Comparison of ENCODE assay signal across 9 mouse cellular contexts in the genomic region with DNA sequence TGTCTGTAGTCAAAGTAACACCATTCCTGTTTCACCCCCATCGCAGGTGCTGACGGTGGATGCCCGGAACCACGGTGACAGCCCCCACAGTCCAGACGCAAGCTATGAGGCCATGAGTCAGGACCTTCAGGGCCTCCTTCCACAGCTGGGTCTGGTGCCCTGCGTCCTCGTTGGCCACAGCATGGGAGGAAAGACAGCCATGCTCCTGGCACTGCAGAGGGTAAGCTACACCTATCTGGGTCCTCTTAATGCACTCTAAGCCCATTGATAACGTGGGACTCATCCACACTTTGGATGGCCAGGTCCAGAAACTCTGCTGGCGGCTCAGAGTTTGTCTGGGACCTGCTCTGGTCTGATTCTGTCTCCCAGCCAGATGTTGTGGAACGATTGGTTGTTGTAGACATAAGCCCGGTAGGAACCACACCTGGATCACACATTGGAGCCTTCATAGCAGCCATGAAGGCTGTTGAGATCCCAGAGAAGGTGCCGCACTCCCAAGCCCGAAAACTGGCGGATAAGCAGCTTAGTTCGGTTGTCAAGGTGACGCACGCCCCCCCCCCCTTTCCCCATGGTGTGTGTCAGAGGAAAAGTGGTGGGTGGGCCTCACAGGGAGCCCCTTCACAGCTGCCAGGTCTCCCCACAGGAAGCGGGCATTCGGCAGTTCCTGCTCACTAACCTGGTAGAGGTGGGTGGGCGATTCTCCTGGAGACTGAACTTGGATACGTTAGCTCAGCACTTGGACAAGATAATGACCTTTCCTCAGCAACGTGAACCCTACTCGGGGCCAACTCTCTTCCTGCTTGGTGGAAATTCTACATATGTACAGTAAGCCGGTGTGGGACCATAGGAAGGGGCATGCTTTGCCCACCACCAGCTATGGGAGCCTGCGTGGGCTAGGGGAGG. TPM values are rescaled to one million over a fixed set of nuclear protein-coding genes. Genes with fewer than 3 reads are reported as not detected.
DNase-seq lines count a peak whose midpoint lies in the region; ATAC-seq and TF ChIP-seq lines count a peak whose summit lies in the region.
"Had no signal": no experiment of that assay in that cellular context is flagged by ENCODE, and none has a peak within 500 bp of the region (broad histone marks: within the 10 kb centered on the region; RNA-seq: fewer than 3 reads in every experiment).

No protein-coding gene starts in this region.

- peaks cover 13% of the 10 kb centered on the region; the same call in 1 of the 2 replicates for H3K27me3 ChIP-seq in forebrain, embryonic 12.5 days
- no peaks in the 10 kb centered on the region for H3K27me3 ChIP-seq in forebrain, embryonic 14.5 days (replicated peaks; ENCODE audit: control insufficient read depth, insufficient read depth, low read length)
- H3K27me3 ChIP-seq in midbrain, embryonic 10.5 days (ENCODE audit: low read depth, poor library complexity, severe bottlenecking): peaks cover 30% of the 10 kb centered on the region
- H3K27me3 ChIP-seq in midbrain, postnatal 0 days (ENCODE audit: insufficient read depth, low read length): no peaks in the 10 kb centered on the region
- H3K27me3 ChIP-seq in hindbrain, embryonic 16.5 days (replicated peaks; ENCODE audit: control insufficient read depth, insufficient read depth, low read length): no peaks in the 10 kb centered on the region
- no peaks in the 10 kb centered on the region for H3K27me3 ChIP-seq in neural tube, embryonic 13.5 days

- H3K4me2 ChIP-seq in forebrain, embryonic 12.5 days: peak overlapping the region; percentile 78; the same call in 1 of the 2 replicates
- H3K4me2 ChIP-seq in forebrain, embryonic 14.5 days (ENCODE audit: low read length): no peak overlapping the region
- no peak overlapping the region; the same call in 1 of the 2 replicates for H3K4me2 ChIP-seq in midbrain, postnatal 0 days (ENCODE audit: low read depth, low read length, poor library complexity, severe bottlenecking)
- no peak overlapping the region; the same call in 1 of the 2 replicates for H3K4me2 ChIP-seq in hindbrain, embryonic 16.5 days (ENCODE audit: low read length)
- H3K4me2 ChIP-seq in neural tube, embryonic 13.5 days: peak overlapping the region; percentile 79; the same call in 1 of the 2 replicates

- H3K4me3 ChIP-seq in forebrain, embryonic 12.5 days (replicated peaks): no peak overlapping the region
- no peak overlapping the region; the same call in 1 of the 2 replicates for H3K4me3 ChIP-seq in forebrain, embryonic 14.5 days (ENCODE audit: low read depth, low read length)
- H3K4me3 ChIP-seq in midbrain, embryonic 10.5 days: peak overlapping the region; percentile 70; the same call in 1 of the 2 replicates
- no peak overlapping the region for H3K4me3 ChIP-seq in midbrain, postnatal 0 days (ENCODE audit: low read depth, low read length)
- no peak overlapping the region for H3K4me3 ChIP-seq in hindbrain, embryonic 16.5 days (ENCODE audit: low read length)
- 0 out of 2 replicates have a peak overlapping the region, but pooled peaks have one; percentile 61 for H3K4me3 ChIP-seq in neural tube, embryonic 13.5 days

- H3K9ac ChIP-seq in forebrain, embryonic 12.5 days: no peak overlapping the region
- no peak overlapping the region for H3K9ac ChIP-seq in forebrain, embryonic 14.5 days (ENCODE audit: low read length)
- no peak overlapping the region for H3K9ac ChIP-seq in midbrain, postnatal 0 days (replicated peaks; ENCODE audit: low read length, poor library complexity, severe bottlenecking)
- peak overlapping the region; percentile 17; the same call in 1 of the 2 replicates for H3K9ac ChIP-seq in hindbrain, embryonic 16.5 days (ENCODE audit: low read depth, low read length)
- H3K9ac ChIP-seq in neural tube, embryonic 13.5 days: no peak overlapping the region

- H3K27ac ChIP-seq in forebrain, embryonic 12.5 days: no peak overlapping the region
- no peak overlapping the region for H3K27ac ChIP-seq in forebrain, embryonic 14.5 days (ENCODE audit: low read depth, low read length)
- 0 out of 2 replicates have a peak overlapping the region, but pooled peaks have one; percentile 33 for H3K27ac ChIP-seq in midbrain, embryonic 10.5 days (replicated peaks)
- no peak overlapping the region for H3K27ac ChIP-seq in midbrain, postnatal 0 days (ENCODE audit: low read depth, low read length)
- no peak overlapping the region for H3K27ac ChIP-seq in hindbrain, embryonic 16.5 days (ENCODE audit: low read depth, low read length)
- H3K27ac ChIP-seq in neural tube, embryonic 13.5 days (replicated peaks): no peak overlapping the region

- ATAC-seq in forebrain, embryonic 12.5 days (ENCODE audit: low FRiP score): no peak
- no peak for ATAC-seq in forebrain, embryonic 14.5 days
- ATAC-seq in midbrain, postnatal 0 days (ENCODE audit: low FRiP score): no peak
- no peak for ATAC-seq in hindbrain, embryonic 16.5 days
- ATAC-seq in neural tube, embryonic 13.5 days (ENCODE audit: low read depth): no peak
- ATAC-seq in frontal cortex, adult (ENCODE audit: low TSS enrichment): no peak

- H3K9me3 ChIP-seq in forebrain, embryonic 12.5 days: no peaks in the 10 kb centered on the region
- no peaks in the 10 kb centered on the region for H3K9me3 ChIP-seq in forebrain, embryonic 14.5 days (replicated peaks; ENCODE audit: control insufficient read depth, low read length)
- H3K9me3 ChIP-seq in midbrain, embryonic 10.5 days (replicated peaks): no peaks in the 10 kb centered on the region
- no peaks in the 10 kb centered on the region for H3K9me3 ChIP-seq in midbrain, postnatal 0 days (ENCODE audit: low read length)
- no peaks in the 10 kb centered on the region for H3K9me3 ChIP-seq in hindbrain, embryonic 16.5 days (ENCODE audit: control insufficient read depth, low read length)
- H3K9me3 ChIP-seq in neural tube, embryonic 13.5 days: no peaks in the 10 kb centered on the region

- no peak for DNase-seq in forebrain, embryonic 14.5 days (ENCODE audit: low spot score)
- no peak for DNase-seq in midbrain, embryonic 10.5 days (ENCODE audit: low spot score)
- no peak for DNase-seq in midbrain, postnatal 0 days (ENCODE audit: low spot score)
- no peak for DNase-seq in left cerebral cortex, postnatal 14 days (ENCODE audit: low spot score in 2 of 2)
- DNase-seq: kidney, adult 9 months had no signal

- TF ChIP-seq CTCF in midbrain, postnatal 0 days (IDR thresholded peaks at IDR 0.05): no peak

- H3K36me3 ChIP-seq in forebrain, embryonic 12.5 days (replicated peaks): no peaks in the 10 kb centered on the region
- H3K36me3 ChIP-seq in forebrain, embryonic 14.5 days (ENCODE audit: control insufficient read depth, insufficient read depth, low read length): no peaks in the 10 kb centered on the region
- 0 out of 2 replicates have a peak, but pooled peaks cover 4% of the 10 kb centered on the region for H3K36me3 ChIP-seq in midbrain, embryonic 10.5 days
- H3K36me3 ChIP-seq in midbrain, postnatal 0 days (ENCODE audit: insufficient read depth, low read length): peaks cover 2% of the 10 kb centered on the region; the same call in 1 of the 2 replicates
- H3K36me3 ChIP-seq in hindbrain, embryonic 16.5 days (ENCODE audit: control insufficient read depth, insufficient read depth, low read length): no peaks in the 10 kb centered on the region
- no peaks in the 10 kb centered on the region for H3K36me3 ChIP-seq in neural tube, embryonic 13.5 days

- WGBS in forebrain, embryonic 12.5 days: 82% methylated on average over 25 of the region's 25 CpGs
- WGBS in forebrain, embryonic 14.5 days: 77% methylated on average over 25 of the region's 25 CpGs
- 76% methylated on average over 25 of the region's 25 CpGs for WGBS in midbrain, embryonic 10.5 days
- 70% methylated on average over 25 of the region's 25 CpGs for WGBS in midbrain, postnatal 0 days
- WGBS in hindbrain, embryonic 16.5 days: 87% methylated on average over 25 of the region's 25 CpGs
- 91% methylated on average over 25 of the region's 25 CpGs for WGBS in neural tube, embryonic 13.5 days

- intact Hi-C loops in left cerebral cortex, postnatal 14 days (cut with DNase I): loop anchor here (5.0 kb wide), 1 partner anchor 176 kb away; the partner anchor contains the start of gene Baz1b

- H3K4me1 ChIP-seq in forebrain, embryonic 12.5 days: peaks cover 42% of the 10 kb centered on the region
- peaks cover 7% of the 10 kb centered on the region; the same call in 1 of the 2 replicates for H3K4me1 ChIP-seq in forebrain, embryonic 14.5 days (ENCODE audit: control insufficient read depth, insufficient read depth, low read length)
- peaks cover 54% of the 10 kb centered on the region for H3K4me1 ChIP-seq in midbrain, embryonic 10.5 days
- H3K4me1 ChIP-seq in midbrain, postnatal 0 days (ENCODE audit: insufficient read depth, low read length): peaks cover 9% of the 10 kb centered on the region; the same call in 1 of the 2 replicates
- peaks cover 18% of the 10 kb centered on the region for H3K4me1 ChIP-seq in hindbrain, embryonic 16.5 days (ENCODE audit: control insufficient read depth, insufficient read depth, low read depth, low read length)
- peaks cover 41% of the 10 kb centered on the region for H3K4me1 ChIP-seq in neural tube, embryonic 13.5 days (replicated peaks)

RNA-seq across cellular contexts. Expression of gene Abhd11, which starts 2.1 kb away (rescaled TPM):
- polyA plus RNA-seq in forebrain, embryonic 12.5 days (2016; fragmentation: Nextera tagmentation; extraction: Ambion mirVana): 42.3 and 43.1 TPM in 2 replicates
- 66.9 and 70.7 TPM in 2 replicates for polyA plus RNA-seq in forebrain, embryonic 14.5 days (2014; fragmentation: Nextera tagmentation; extraction: Ambion mirVana)
- polyA plus RNA-seq in midbrain, embryonic 10.5 days (2016; fragmentation: Nextera tagmentation; extraction: Ambion mirVana): 39.4 and 39.8 TPM in 2 replicates
- 56.8 and 64.4 TPM in 2 replicates for total RNA-seq in midbrain, postnatal 0 days (2014; rRNA removed)
- polyA plus RNA-seq in midbrain, postnatal 0 days (2015; fragmentation: Nextera tagmentation; extraction: Ambion mirVana): 85.3 and 85.6 TPM in 2 replicates
- 73.3 and 82.1 TPM in 2 replicates for polyA plus RNA-seq in hindbrain, embryonic 16.5 days (2015; fragmentation: Nextera tagmentation; extraction: Ambion mirVana)
- polyA plus RNA-seq in neural tube, embryonic 13.5 days (2015; fragmentation: Nextera tagmentation; extraction: Ambion mirVana): 63.6 and 72.2 TPM in 2 replicates
- 10 to 100 TPM; 41.2 to 42.0 TPM for total RNA-seq in left cerebral cortex, postnatal 14 days (2021)

RNA-seq across cellular contexts. Expression of gene Stx1a, which starts 12.2 kb away (rescaled TPM):
- polyA plus RNA-seq in forebrain, embryonic 12.5 days (2016; fragmentation: Nextera tagmentation; extraction: Ambion mirVana): 21.8 and 22.3 TPM in 2 replicates
- polyA plus RNA-seq in forebrain, embryonic 14.5 days (2014; fragmentation: Nextera tagmentation; extraction: Ambion mirVana): 57.0 and 78.5 TPM in 2 replicates
- polyA plus RNA-seq in midbrain, embryonic 10.5 days (2016; fragmentation: Nextera tagmentation; extraction: Ambion mirVana): 13.3 and 17.5 TPM in 2 replicates
- total RNA-seq in midbrain, postnatal 0 days (2014; rRNA removed): 165 and 175 TPM in 2 replicates
- 190 and 202 TPM in 2 replicates for polyA plus RNA-seq in midbrain, postnatal 0 days (2015; fragmentation: Nextera tagmentation; extraction: Ambion mirVana)
- polyA plus RNA-seq in hindbrain, embryonic 16.5 days (2015; fragmentation: Nextera tagmentation; extraction: Ambion mirVana): 147 and 162 TPM in 2 replicates
- 76.8 and 90.9 TPM in 2 replicates for polyA plus RNA-seq in neural tube, embryonic 13.5 days (2015; fragmentation: Nextera tagmentation; extraction: Ambion mirVana)
- total RNA-seq in left cerebral cortex, postnatal 14 days (2021): 100 to 1,000 TPM; 413 to 473 TPM

RNA-seq across cellular contexts. Expression of gene Cldn3, which starts 25.1 kb away (rescaled TPM):
- polyA plus RNA-seq in forebrain, embryonic 12.5 days (2016; fragmentation: Nextera tagmentation; extraction: Ambion mirVana): 6.3 and 7.6 TPM in 2 replicates
- polyA plus RNA-seq in forebrain, embryonic 14.5 days (2014; fragmentation: Nextera tagmentation; extraction: Ambion mirVana): 5.9 and 9.0 TPM in 2 replicates
- polyA plus RNA-seq in midbrain, embryonic 10.5 days (2016; fragmentation: Nextera tagmentation; extraction: Ambion mirVana): 2.0 and 2.9 TPM in 2 replicates
- total RNA-seq in midbrain, postnatal 0 days (2014; rRNA removed): 2.2 and 3.1 TPM in 2 replicates
- 3.0 and 3.3 TPM in 2 replicates for polyA plus RNA-seq in midbrain, postnatal 0 days (2015; fragmentation: Nextera tagmentation; extraction: Ambion mirVana)
- 4.2 and 4.6 TPM in 2 replicates for polyA plus RNA-seq in hindbrain, embryonic 16.5 days (2015; fragmentation: Nextera tagmentation; extraction: Ambion mirVana)
- polyA plus RNA-seq in neural tube, embryonic 13.5 days (2015; fragmentation: Nextera tagmentation; extraction: Ambion mirVana): 0.81 and 2.4 TPM in 2 replicates
- 1 to 10 TPM in 1 of 2 experiments, under 1 TPM in 1; 0.37 to 1.7 TPM for total RNA-seq in left cerebral cortex, postnatal 14 days (2021)

RNA-seq across cellular contexts. Expression of gene Dnajc30, which starts 52.9 kb away (rescaled TPM):
- 27.9 TPM in 2 replicates for polyA plus RNA-seq in forebrain, embryonic 12.5 days (2016; fragmentation: Nextera tagmentation; extraction: Ambion mirVana)
- 36.3 and 38.8 TPM in 2 replicates for polyA plus RNA-seq in forebrain, embryonic 14.5 days (2014; fragmentation: Nextera tagmentation; extraction: Ambion mirVana)
- 27.2 and 28.3 TPM in 2 replicates for polyA plus RNA-seq in midbrain, embryonic 10.5 days (2016; fragmentation: Nextera tagmentation; extraction: Ambion mirVana)
- total RNA-seq in midbrain, postnatal 0 days (2014; rRNA removed): 13.5 and 21.4 TPM in 2 replicates
- polyA plus RNA-seq in midbrain, postnatal 0 days (2015; fragmentation: Nextera tagmentation; extraction: Ambion mirVana): 52.5 and 52.8 TPM in 2 replicates
- 44.0 and 45.3 TPM in 2 replicates for polyA plus RNA-seq in hindbrain, embryonic 16.5 days (2015; fragmentation: Nextera tagmentation; extraction: Ambion mirVana)
- polyA plus RNA-seq in neural tube, embryonic 13.5 days (2015; fragmentation: Nextera tagmentation; extraction: Ambion mirVana): 35.5 and 37.1 TPM in 2 replicates
- 10 to 100 TPM; 41.6 to 42.9 TPM for total RNA-seq in left cerebral cortex, postnatal 14 days (2021)

RNA-seq across cellular contexts. Expression of gene Bud23, which starts 53.7 kb away (rescaled TPM):
- polyA plus RNA-seq in forebrain, embryonic 12.5 days (2016; fragmentation: Nextera tagmentation; extraction: Ambion mirVana): 111 and 125 TPM in 2 replicates
- 89.1 and 92.7 TPM in 2 replicates for polyA plus RNA-seq in forebrain, embryonic 14.5 days (2014; fragmentation: Nextera tagmentation; extraction: Ambion mirVana)
- polyA plus RNA-seq in midbrain, embryonic 10.5 days (2016; fragmentation: Nextera tagmentation; extraction: Ambion mirVana): 158 and 179 TPM in 2 replicates
- 48.3 and 49.9 TPM in 2 replicates for total RNA-seq in midbrain, postnatal 0 days (2014; rRNA removed)
- 63.6 and 65.5 TPM in 2 replicates for polyA plus RNA-seq in midbrain, postnatal 0 days (2015; fragmentation: Nextera tagmentation; extraction: Ambion mirVana)
- 77.0 and 81.1 TPM in 2 replicates for polyA plus RNA-seq in hindbrain, embryonic 16.5 days (2015; fragmentation: Nextera tagmentation; extraction: Ambion mirVana)
- polyA plus RNA-seq in neural tube, embryonic 13.5 days (2015; fragmentation: Nextera tagmentation; extraction: Ambion mirVana): 83.0 and 93.7 TPM in 2 replicates
- 10 to 100 TPM; 34.0 to 55.7 TPM for total RNA-seq in left cerebral cortex, postnatal 14 days (2021)

Comparison
In these comparisons a context has a peak if more than half of its experiments do, and no peak if none do; other contexts are left out.
1. H3K4me2 ChIP-seq: peak in forebrain, embryonic 12.5 days (single experiment) and neural tube, embryonic 13.5 days (single experiment); none in forebrain, embryonic 14.5 days (single experiment), midbrain, postnatal 0 days (single experiment) and hindbrain, embryonic 16.5 days (single experiment).
2. H3K4me3 ChIP-seq: peak in midbrain, embryonic 10.5 days (single experiment) and neural tube, embryonic 13.5 days (single experiment); none in forebrain, embryonic 12.5 days (single experiment), forebrain, embryonic 14.5 days (single experiment), midbrain, postnatal 0 days (single experiment) and hindbrain, embryonic 16.5 days (single experiment).